22 mouse cellular contexts compared by ENCODE assay signal in genomic region chr7:109200559-109200958, GRCm38 (mm10). TPM values are rescaled to one million over a fixed set of nuclear protein-coding genes. Genes with fewer than 3 reads are reported as not detected.
DNase-seq lines count a peak whose midpoint lies in the region; ATAC-seq lines count a peak whose summit lies in the region.
"Had no signal": no experiment of that assay in that cellular context is flagged by ENCODE, and none has a peak within 500 bp of the region (broad histone marks: within the 10 kb centered on the region; RNA-seq: fewer than 3 reads in every experiment).

No protein-coding gene starts in this region.

- H3K27ac ChIP-seq in liver, embryonic 11.5 days (ENCODE audit: low read depth, low read length), result no peak overlapping the region
- no peak overlapping the region for H3K27ac ChIP-seq in liver, embryonic 12.5 days
- no peak overlapping the region for H3K27ac ChIP-seq in intestine, embryonic 15.5 days
- peak overlapping the region; percentile 18; the same call in 1 of the 2 replicates for H3K27ac ChIP-seq in intestine, embryonic 16.5 days (ENCODE audit: low read length)
- H3K27ac ChIP-seq in hindbrain, embryonic 14.5 days, result no peak overlapping the region
- H3K27ac ChIP-seq: embryonic facial prominence, embryonic 13.5 days; embryonic facial prominence, embryonic 15.5 days; forebrain, embryonic 10.5 days had no signal

- H3K4me2 ChIP-seq in liver, embryonic 11.5 days, result no peak overlapping the region
- no peak overlapping the region for H3K4me2 ChIP-seq in liver, embryonic 12.5 days
- no peak overlapping the region for H3K4me2 ChIP-seq in intestine, embryonic 15.5 days (replicated peaks)
- no peak overlapping the region for H3K4me2 ChIP-seq in intestine, embryonic 16.5 days (ENCODE audit: low read depth, low read length)
- H3K4me2 ChIP-seq in hindbrain, embryonic 14.5 days (replicated peaks), result no peak overlapping the region
- H3K4me2 ChIP-seq: embryonic facial prominence, embryonic 13.5 days; embryonic facial prominence, embryonic 15.5 days had no signal

- no peak overlapping the region for H3K4me3 ChIP-seq in liver, embryonic 11.5 days (ENCODE audit: low read depth, low read length)
- no peak overlapping the region for H3K4me3 ChIP-seq in liver, embryonic 12.5 days
- no peak overlapping the region for H3K4me3 ChIP-seq in intestine, embryonic 15.5 days (replicated peaks)
- no peak overlapping the region for H3K4me3 ChIP-seq in intestine, embryonic 16.5 days (ENCODE audit: low read length)
- H3K4me3 ChIP-seq in hindbrain, embryonic 14.5 days (replicated peaks; ENCODE audit: low read length), result no peak overlapping the region
- H3K4me3 ChIP-seq: embryonic facial prominence, embryonic 13.5 days; embryonic facial prominence, embryonic 15.5 days; erythroblast, embryonic 14.5 days; forebrain, embryonic 10.5 days had no signal

- H3K27me3 ChIP-seq in liver, embryonic 11.5 days (replicated peaks; ENCODE audit: control insufficient read depth, insufficient read depth, low read length), result no peaks in the 10 kb centered on the region
- no peaks in the 10 kb centered on the region for H3K27me3 ChIP-seq in liver, embryonic 12.5 days (replicated peaks)
- H3K27me3 ChIP-seq in intestine, embryonic 15.5 days (replicated peaks), result no peaks in the 10 kb centered on the region
- H3K27me3 ChIP-seq in intestine, embryonic 16.5 days (replicated peaks; ENCODE audit: control insufficient read depth, insufficient read depth, low read length), result no peaks in the 10 kb centered on the region
- peaks cover 6% of the 10 kb centered on the region; the same call in 1 of the 2 replicates for H3K27me3 ChIP-seq in hindbrain, embryonic 14.5 days (ENCODE audit: control insufficient read depth, insufficient read depth, low read length)
- H3K27me3 ChIP-seq: embryonic facial prominence, embryonic 15.5 days had no signal

- no peak for ATAC-seq in liver, embryonic 11.5 days (replicated peaks; ENCODE audit: low FRiP score)
- no peak for ATAC-seq in liver, embryonic 12.5 days
- ATAC-seq in intestine, embryonic 15.5 days, result peak; percentile 44; the same call in 1 of the 2 replicates
- ATAC-seq in intestine, embryonic 16.5 days, result peak; percentile 74
- ATAC-seq in hindbrain, embryonic 14.5 days (ENCODE audit: low FRiP score), result no peak
- ATAC-seq: forebrain, embryonic 14.5 days; forebrain, embryonic 16.5 days had no signal

- no peaks in the 10 kb centered on the region for H3K9me3 ChIP-seq in liver, embryonic 11.5 days (ENCODE audit: control insufficient read depth, low read length)
- no peaks in the 10 kb centered on the region for H3K9me3 ChIP-seq in liver, embryonic 12.5 days (replicated peaks)
- H3K9me3 ChIP-seq in intestine, embryonic 15.5 days, result no peaks in the 10 kb centered on the region
- no peaks in the 10 kb centered on the region for H3K9me3 ChIP-seq in intestine, embryonic 16.5 days (ENCODE audit: control insufficient read depth, low read length)
- H3K9me3 ChIP-seq in hindbrain, embryonic 14.5 days (ENCODE audit: control insufficient read depth, low read length), result no peaks in the 10 kb centered on the region
- H3K9me3 ChIP-seq: embryonic facial prominence, embryonic 13.5 days; embryonic facial prominence, embryonic 15.5 days; forebrain, embryonic 10.5 days had no signal

- H3K4me1 ChIP-seq in liver, embryonic 11.5 days (replicated peaks; ENCODE audit: control insufficient read depth, insufficient read depth, low read length), result no peaks in the 10 kb centered on the region
- H3K4me1 ChIP-seq in liver, embryonic 12.5 days, result no peaks in the 10 kb centered on the region
- 0 out of 2 replicates have a peak, but pooled peaks cover 9% of the 10 kb centered on the region for H3K4me1 ChIP-seq in intestine, embryonic 15.5 days (replicated peaks)
- peaks cover 10% of the 10 kb centered on the region; the same call in 1 of the 2 replicates for H3K4me1 ChIP-seq in intestine, embryonic 16.5 days (ENCODE audit: control insufficient read depth, insufficient read depth, low read length)
- H3K4me1 ChIP-seq in hindbrain, embryonic 14.5 days (replicated peaks; ENCODE audit: control insufficient read depth, insufficient read depth, low read length), result peaks cover 11% of the 10 kb centered on the region

- DNase-seq in liver, embryonic 11.5 days (ENCODE audit: low spot score), result peak; percentile 8
- no peak for DNase-seq in hindbrain, embryonic 14.5 days (ENCODE audit: low spot score)
- no peak for DNase-seq in ovary, postnatal 10 days (ENCODE audit: low spot score)
- DNase-seq: adrenal gland, adult 2 months; adrenal gland, postnatal 10 days; adrenal gland, postnatal 25 days; cerebellum, adult 11 months; cerebellum, adult 18-20 months; cerebellum, adult 8-10 months; cerebellum, adult 9-11 months; cerebellum, postnatal 14 days; cerebellum, postnatal 36 days; embryo, embryonic 11 days had no signal

- WGBS in liver, embryonic 11.5 days, result 68% methylated on average over 3 of the region's 3 CpGs
- 54% methylated on average over 3 of the region's 3 CpGs for WGBS in liver, embryonic 12.5 days (ENCODE audit: insufficient replicate concordance)
- WGBS in intestine, embryonic 15.5 days, result 63% methylated on average over 3 of the region's 3 CpGs
- WGBS in intestine, embryonic 16.5 days, result 66% methylated on average over 3 of the region's 3 CpGs
- 88% methylated on average over 3 of the region's 3 CpGs for WGBS in hindbrain, embryonic 14.5 days

- H3K9ac ChIP-seq in liver, embryonic 11.5 days (ENCODE audit: low read depth, low read length), result no peak overlapping the region
- no peak overlapping the region for H3K9ac ChIP-seq in liver, embryonic 12.5 days
- H3K9ac ChIP-seq in intestine, embryonic 15.5 days, result no peak overlapping the region
- H3K9ac ChIP-seq in intestine, embryonic 16.5 days (ENCODE audit: low read depth, low read length), result no peak overlapping the region
- H3K9ac ChIP-seq in hindbrain, embryonic 14.5 days, result no peak overlapping the region
- H3K9ac ChIP-seq: embryonic facial prominence, embryonic 13.5 days; embryonic facial prominence, embryonic 15.5 days had no signal

- H3K36me3 ChIP-seq in liver, embryonic 11.5 days (ENCODE audit: control insufficient read depth, insufficient read depth, low read length), result no peaks in the 10 kb centered on the region
- no peaks in the 10 kb centered on the region for H3K36me3 ChIP-seq in liver, embryonic 12.5 days
- no peaks in the 10 kb centered on the region for H3K36me3 ChIP-seq in intestine, embryonic 15.5 days
- H3K36me3 ChIP-seq in intestine, embryonic 16.5 days (ENCODE audit: control insufficient read depth, insufficient read depth, low read length), result no peaks in the 10 kb centered on the region
- H3K36me3 ChIP-seq in hindbrain, embryonic 14.5 days (replicated peaks; ENCODE audit: control insufficient read depth, insufficient read depth), result no peaks in the 10 kb centered on the region
- H3K36me3 ChIP-seq: embryonic facial prominence, embryonic 13.5 days; embryonic facial prominence, embryonic 15.5 days; forebrain, embryonic 10.5 days had no signal

RNA-seq across cellular contexts. Expression of gene Lmo1, which starts 25.6 kb away (rescaled TPM):
- polyA plus RNA-seq in liver, embryonic 11.5 days (2014; fragmentation: Nextera tagmentation; extraction: Ambion mirVana), result 5.3 and 5.6 TPM in 2 replicates
- 1.7 and 1.8 TPM in 2 replicates for polyA plus RNA-seq in liver, embryonic 12.5 days (2016; fragmentation: Nextera tagmentation; extraction: Ambion mirVana)
- polyA plus RNA-seq in intestine, embryonic 15.5 days (2015; fragmentation: Nextera tagmentation; extraction: Ambion mirVana), result 3.5 and 3.8 TPM in 2 replicates
- polyA plus RNA-seq in intestine, embryonic 16.5 days (2015; fragmentation: Nextera tagmentation; extraction: Ambion mirVana), result 1.7 and 2.6 TPM in 2 replicates
- polyA plus RNA-seq in hindbrain, embryonic 14.5 days (2014; fragmentation: Nextera tagmentation; extraction: Ambion mirVana), result 55.2 and 64.9 TPM in 2 replicates
- polyA plus RNA-seq: erythroblast, embryonic 14.5 days had no signal

Comparison
In these comparisons a context has a peak if more than half of its experiments do, and no peak if none do; other contexts are left out.
1. ATAC-seq: peak in intestine, embryonic 15.5 days (single experiment) and intestine, embryonic 16.5 days (single experiment); none in liver, embryonic 11.5 days (single experiment), liver, embryonic 12.5 days (single experiment) and hindbrain, embryonic 14.5 days (single experiment).